Mouse (Mus musculus): ENCODE data around the gene Phactr2.

Gene Phactr2

GRCm38 (mm10) chr10:13448283-13449045, 25.7 kb downstream of the Phactr2 start:
- no peak for DNase-seq (ENCODE audit: low read depth, low spot score)

GRCm38 (mm10) chr10:13446791-13447249, 27.4 kb downstream of the Phactr2 start:
- DNase-seq (ENCODE audit: low read depth, low spot score), result no peak

- DNase-seq (ENCODE audit: low read depth, low spot score), result no peak
Measured at GRCm38 (mm10) chr10:13444257-13444656, 30.0 kb downstream of the Phactr2 start.

GRCm38 (mm10) chr10:13443647-13444046, 30.6 kb downstream of the Phactr2 start:
- DNase-seq (ENCODE audit: low read depth, low spot score), result no peak

GRCm38 (mm10) chr10:13440292-13440691, 33.9 kb downstream of the Phactr2 start:
- DNase-seq (ENCODE audit: low read depth, low spot score), result no peak

- no peak for DNase-seq (ENCODE audit: low read depth, low spot score)
Measured at GRCm38 (mm10) chr10:13438118-13438821, 35.9 kb downstream of the Phactr2 start.

GRCm38 (mm10) chr10:13437011-13437410, 37.2 kb downstream of the Phactr2 start:
- DNase-seq (ENCODE audit: low read depth, low spot score), result no peak

GRCm38 (mm10) chr10:13433016-13433415, 41.2 kb downstream of the Phactr2 start:
- no peak for DNase-seq (ENCODE audit: low read depth, low spot score)

- DNase-seq (ENCODE audit: low read depth, low spot score), result peak; percentile 43
Measured at GRCm38 (mm10) chr10:13431641-13432540, 42.3 kb downstream of the Phactr2 start.

- DNase-seq (ENCODE audit: low read depth, low spot score), result peak; percentile 73
Measured at GRCm38 (mm10) chr10:13429766-13430165, 44.4 kb downstream of the Phactr2 start.

GRCm38 (mm10) chr10:13429240-13429639, 45.0 kb downstream of the Phactr2 start:
- no peak for DNase-seq (ENCODE audit: low read depth, low spot score)

GRCm38 (mm10) chr10:13428536-13428935, 45.7 kb downstream of the Phactr2 start:
- DNase-seq (ENCODE audit: low read depth, low spot score), result no peak

GRCm38 (mm10) chr10:13427599-13427998, 46.6 kb downstream of the Phactr2 start:
- no peak for DNase-seq (ENCODE audit: low read depth, low spot score)

- DNase-seq (ENCODE audit: low read depth, low spot score), result no peak
Measured at GRCm38 (mm10) chr10:13425198-13425597, 49.0 kb downstream of the Phactr2 start.

GRCm38 (mm10) chr10:13424508-13424907, 49.7 kb downstream of the Phactr2 start:
- no peak for DNase-seq (ENCODE audit: low read depth, low spot score)

GRCm38 (mm10) chr10:13424015-13424414, 50.2 kb downstream of the Phactr2 start:
- DNase-seq (ENCODE audit: low read depth, low spot score), result no peak

- no peak for DNase-seq (ENCODE audit: low read depth, low spot score)
Measured at GRCm38 (mm10) chr10:13422121-13422520, 52.1 kb downstream of the Phactr2 start.

GRCm38 (mm10) chr10:13419246-13419645, 55.0 kb downstream of the Phactr2 start:
- DNase-seq (ENCODE audit: low read depth, low spot score), result no peak

- DNase-seq (ENCODE audit: low read depth, low spot score), result peak; percentile 42
Measured at GRCm38 (mm10) chr10:13415489-13416104, 58.6 kb downstream of the Phactr2 start.

- DNase-seq (ENCODE audit: low read depth, low spot score), result no peak
Measured at GRCm38 (mm10) chr10:13412202-13412923, 61.8 kb downstream of the Phactr2 start.

GRCm38 (mm10) chr10:13411056-13411455, 63.2 kb downstream of the Phactr2 start:
- no peak for DNase-seq (ENCODE audit: low read depth, low spot score)

All from forelimb bud, embryonic 11.5 days (tissue).